Mouse (Mus musculus) kidney, adult 2 months (tissue): ENCODE measurements around the gene Slc18b1.

Experiments used
- CTCF ChIP-seq: fragments of 200-500 bp; conservative IDR thresholded peaks from 2 replicates; pipeline ENCODE4 v1.5.1; 2011; ENCODE audit warnings: low read depth, mild to moderate bottlenecking, control low read depth, low read length, moderate library complexity, mixed read lengths; ENCODE audit not compliant: insufficient read depth, insufficient read length
- POLR2A ChIP-seq: fragments of 200-500 bp; IDR thresholded peaks from one replicate; pipeline ENCODE4 v1.6.1; 2011; ENCODE audit warnings: low read depth, low read length, control low read depth

- TF ChIP-seq POLR2A (no peak), CTCF (no peak)
Observed at GRCm38 (mm10) chr10:23799933-23800332, 3.1 kb downstream of the Slc18b1 start.
